Mouse (Mus musculus): ENCODE results near the gene Prkn. TPM values are rescaled to one million over a fixed set of nuclear protein-coding genes. Genes with fewer than 3 reads are reported as not detected.

Gene Prkn
- polyA plus RNA-seq, 1 experiment from 2014 or later, result 0.96 TPM

DNA sequence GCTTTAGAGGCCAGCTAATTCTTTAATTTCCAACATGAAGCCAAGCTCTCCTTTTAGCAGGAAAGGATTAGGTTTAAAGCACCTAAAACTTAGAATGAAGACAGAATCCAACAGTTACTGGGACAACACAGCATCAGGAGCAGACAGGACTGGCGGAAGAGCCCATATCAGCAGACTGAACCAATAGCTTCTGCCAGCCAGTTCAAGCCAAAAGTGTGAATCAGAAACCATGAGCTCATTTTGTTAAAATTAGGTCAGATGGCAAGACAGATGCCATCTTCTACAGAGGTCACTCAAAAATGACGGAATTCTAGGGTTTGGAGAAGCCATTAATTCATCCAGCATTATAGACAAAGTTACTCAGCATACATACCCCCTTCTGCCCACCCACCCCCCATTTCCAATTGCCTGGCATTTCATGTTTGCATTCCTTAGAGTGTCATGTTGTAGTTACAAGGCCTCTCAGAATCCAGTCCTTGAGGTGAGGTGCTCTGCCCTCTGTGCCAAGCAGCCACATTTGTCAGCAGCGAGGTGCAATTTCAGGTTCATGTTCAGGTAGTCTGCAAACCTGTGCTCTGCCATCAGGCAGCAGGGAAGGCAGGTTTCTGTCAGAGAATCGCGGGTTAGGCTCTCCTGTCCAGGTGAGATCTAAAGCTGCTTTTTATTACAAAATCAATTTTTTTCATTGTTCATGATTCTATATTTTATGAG is 1041.1 kb downstream of the Prkn start:
- WGBS, result 90% methylated on average over 5 of the region's 5 CpGs
- no peak for ATAC-seq

GRCm38 (mm10) chr17:11885601-11886000 is 1045.4 kb downstream of the Prkn start:
- ATAC-seq, result no peak
- Histone ChIP-seq H3K27ac (ENCODE audit: low read depth, low read length) (no peak overlapping the region), H3K9me3 (ENCODE audit: control insufficient read depth) (no peaks in the 10 kb centered on the region), H3K4me1 (replicated peaks; ENCODE audit: control insufficient read depth, insufficient read depth, low read length) (no peaks in the 10 kb centered on the region), H3K9ac (ENCODE audit: low read depth, low read length) (no peak overlapping the region), H3K4me3 (ENCODE audit: low read depth, low read length) (no peak overlapping the region), H3K4me2 (replicated peaks; ENCODE audit: low read depth) (no peak overlapping the region), H3K36me3 (ENCODE audit: control insufficient read depth, insufficient read depth) (no peaks in the 10 kb centered on the region), H3K27me3 (replicated peaks; ENCODE audit: control insufficient read depth, insufficient read depth, low read length) (no peaks in the 10 kb centered on the region)
- WGBS, result 92% methylated on average over 6 of the region's 6 CpGs
- no peak for TF ChIP-seq CTCF (IDR thresholded peaks at IDR 0.05; ENCODE audit: low read depth)

More for the DNA sequence above, 1041.1 kb downstream of the Prkn start:
- H3K9ac ChIP-seq (ENCODE audit: low read depth, low read length), result no peak overlapping the region
- H3K27me3 ChIP-seq (replicated peaks; ENCODE audit: control insufficient read depth, insufficient read depth, low read length), result no peaks in the 10 kb centered on the region
- H3K4me1 ChIP-seq (replicated peaks; ENCODE audit: control insufficient read depth, insufficient read depth, low read length), result no peaks in the 10 kb centered on the region
- H3K9me3 ChIP-seq (ENCODE audit: control insufficient read depth), result no peaks in the 10 kb centered on the region
- no peaks in the 10 kb centered on the region for H3K36me3 ChIP-seq (ENCODE audit: control insufficient read depth, insufficient read depth)
- no peak overlapping the region for H3K4me2 ChIP-seq (replicated peaks; ENCODE audit: low read depth)
- TF ChIP-seq CTCF (IDR thresholded peaks at IDR 0.05; ENCODE audit: low read depth), result no peak
- no peak overlapping the region for H3K27ac ChIP-seq (ENCODE audit: low read depth, low read length)
- no peak overlapping the region for H3K4me3 ChIP-seq (ENCODE audit: low read depth, low read length)

- no peaks in the 10 kb centered on the region for H3K4me1 ChIP-seq (replicated peaks; ENCODE audit: control insufficient read depth, insufficient read depth, low read length)
- no peak overlapping the region for H3K9ac ChIP-seq (ENCODE audit: low read depth, low read length)
- no peaks in the 10 kb centered on the region for H3K27me3 ChIP-seq (replicated peaks; ENCODE audit: control insufficient read depth, insufficient read depth, low read length)
- H3K4me3 ChIP-seq (ENCODE audit: low read depth, low read length), result no peak overlapping the region
- ATAC-seq, result no peak
- H3K9me3 ChIP-seq (ENCODE audit: control insufficient read depth), result no peaks in the 10 kb centered on the region
- H3K4me2 ChIP-seq (replicated peaks; ENCODE audit: low read depth), result no peak overlapping the region
- H3K36me3 ChIP-seq (ENCODE audit: control insufficient read depth, insufficient read depth), result no peaks in the 10 kb centered on the region
- TF ChIP-seq CTCF (IDR thresholded peaks at IDR 0.05; ENCODE audit: low read depth), result no peak
- no peak overlapping the region for H3K27ac ChIP-seq (ENCODE audit: low read depth, low read length)
- 82% methylated on average over 4 of the region's 4 CpGs for WGBS
Measured at GRCm38 (mm10) chr17:11886963-11887362, 1046.8 kb downstream of the Prkn start.

DNA sequence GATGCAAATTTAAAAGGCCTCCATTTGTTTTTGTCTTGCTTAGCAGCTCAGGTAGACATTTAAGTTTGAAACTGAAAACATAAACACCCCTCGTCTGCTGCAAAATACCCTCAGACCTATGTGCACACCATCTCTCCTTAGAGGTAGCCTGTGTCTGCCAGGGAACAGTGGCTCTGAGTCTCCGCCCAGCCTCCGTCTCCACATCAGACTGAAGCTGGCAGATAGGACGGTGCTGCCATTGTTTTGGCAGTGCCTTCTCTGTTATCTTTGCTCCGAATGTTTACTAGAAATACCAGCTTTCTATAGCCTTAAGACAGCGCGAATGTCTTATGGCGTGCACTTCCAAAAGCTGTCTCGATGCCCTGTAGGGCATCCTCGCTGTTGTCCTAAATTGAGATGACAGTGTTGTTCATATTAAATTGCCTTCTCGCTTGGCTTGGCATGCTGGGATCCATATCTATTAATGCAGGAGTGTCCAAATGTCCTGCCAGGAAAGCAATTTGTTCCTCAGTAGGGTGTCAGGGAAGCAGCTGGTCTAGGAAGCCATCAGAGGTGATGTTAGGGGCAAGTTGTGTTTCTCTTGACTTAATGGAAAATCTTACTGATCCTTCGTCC is 1047.5 kb downstream of the Prkn start:
- H3K4me2 ChIP-seq (replicated peaks; ENCODE audit: low read depth), result no peak overlapping the region
- no peaks in the 10 kb centered on the region for H3K4me1 ChIP-seq (replicated peaks; ENCODE audit: control insufficient read depth, insufficient read depth, low read length)
- H3K36me3 ChIP-seq (ENCODE audit: control insufficient read depth, insufficient read depth), result no peaks in the 10 kb centered on the region
- WGBS, result 81% methylated on average over 12 of the region's 12 CpGs
- H3K4me3 ChIP-seq (ENCODE audit: low read depth, low read length), result no peak overlapping the region
- no peak for ATAC-seq
- no peaks in the 10 kb centered on the region for H3K27me3 ChIP-seq (replicated peaks; ENCODE audit: control insufficient read depth, insufficient read depth, low read length)
- H3K27ac ChIP-seq (ENCODE audit: low read depth, low read length), result no peak overlapping the region
- TF ChIP-seq CTCF (IDR thresholded peaks at IDR 0.05; ENCODE audit: low read depth), result no peak
- no peak overlapping the region for H3K9ac ChIP-seq (ENCODE audit: low read depth, low read length)
- H3K9me3 ChIP-seq (ENCODE audit: control insufficient read depth), result no peaks in the 10 kb centered on the region

DNA sequence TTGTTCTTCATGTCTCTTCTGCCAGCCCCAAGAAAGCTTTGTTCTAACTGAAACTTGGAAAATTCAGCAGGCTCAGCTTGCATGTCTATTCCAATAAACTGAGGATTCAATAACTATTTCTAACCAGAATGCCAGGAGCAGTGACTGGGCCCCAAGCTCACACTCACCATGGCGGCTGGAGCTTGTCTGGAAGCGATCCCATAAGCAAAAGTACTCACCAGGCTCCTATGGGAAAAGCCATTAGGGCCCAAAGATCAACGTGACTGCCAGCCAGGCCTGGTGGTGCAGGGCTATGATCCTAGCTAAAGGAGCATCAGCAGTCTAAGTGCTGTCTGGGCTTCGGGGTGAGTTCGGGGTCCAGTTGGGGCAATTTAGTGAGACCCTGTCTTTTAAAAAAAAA is 1048.6 kb downstream of the Prkn start:
- WGBS, result 79% methylated on average over 5 of the region's 5 CpGs
- H3K36me3 ChIP-seq (ENCODE audit: control insufficient read depth, insufficient read depth), result no peaks in the 10 kb centered on the region
- TF ChIP-seq CTCF (IDR thresholded peaks at IDR 0.05; ENCODE audit: low read depth), result no peak
- H3K9ac ChIP-seq (ENCODE audit: low read depth, low read length), result no peak overlapping the region
- no peaks in the 10 kb centered on the region for H3K4me1 ChIP-seq (replicated peaks; ENCODE audit: control insufficient read depth, insufficient read depth, low read length)
- no peaks in the 10 kb centered on the region for H3K9me3 ChIP-seq (ENCODE audit: control insufficient read depth)
- no peak overlapping the region for H3K27ac ChIP-seq (ENCODE audit: low read depth, low read length)
- no peak overlapping the region for H3K4me3 ChIP-seq (ENCODE audit: low read depth, low read length)
- no peak for ATAC-seq
- H3K27me3 ChIP-seq (replicated peaks; ENCODE audit: control insufficient read depth, insufficient read depth, low read length), result no peaks in the 10 kb centered on the region
- H3K4me2 ChIP-seq (replicated peaks; ENCODE audit: low read depth), result no peak overlapping the region

- H3K4me2 ChIP-seq (replicated peaks; ENCODE audit: low read depth), result no peak overlapping the region
- H3K4me1 ChIP-seq (replicated peaks; ENCODE audit: control insufficient read depth, insufficient read depth, low read length), result no peaks in the 10 kb centered on the region
- H3K36me3 ChIP-seq (ENCODE audit: control insufficient read depth, insufficient read depth), result no peaks in the 10 kb centered on the region
- TF ChIP-seq CTCF (IDR thresholded peaks at IDR 0.05; ENCODE audit: low read depth), result no peak
- no peak overlapping the region for H3K4me3 ChIP-seq (ENCODE audit: low read depth, low read length)
- 89% methylated on average over 7 of the region's 7 CpGs for WGBS
- H3K27ac ChIP-seq (ENCODE audit: low read depth, low read length), result no peak overlapping the region
- no peak overlapping the region for H3K9ac ChIP-seq (ENCODE audit: low read depth, low read length)
- no peaks in the 10 kb centered on the region for H3K9me3 ChIP-seq (ENCODE audit: control insufficient read depth)
- no peak for ATAC-seq
- no peaks in the 10 kb centered on the region for H3K27me3 ChIP-seq (replicated peaks; ENCODE audit: control insufficient read depth, insufficient read depth, low read length)
Measured at GRCm38 (mm10) chr17:11900300-11900699, 1060.1 kb downstream of the Prkn start.
